Mouse (Mus musculus): Measurements from ENCODE around the gene Gcc2. TPM values are rescaled to one million over a fixed set of nuclear protein-coding genes. Genes with fewer than 3 reads are reported as not detected.
"Not testable (repeated sequence)": the region's sequence is repeated elsewhere in the genome, so short reads cannot be mapped to it uniquely, and the experiment has no call there.

The Gcc2 gene
- polyA plus RNA-seq, 1 experiment from 2014 or later, result 45.9 TPM

- H3K9ac ChIP-seq (replicated peaks; ENCODE audit: low read length), result no peak overlapping the region
- DNase-seq (ENCODE audit: low spot score), result no peak
- H3K27ac ChIP-seq (replicated peaks; ENCODE audit: low read depth, low read length), result no peak overlapping the region
- no peak overlapping the region for H3K4me2 ChIP-seq (ENCODE audit: low read depth, low read length)
- H3K4me3 ChIP-seq (ENCODE audit: low read depth, low read length), result no peak overlapping the region
- no peak for ATAC-seq (replicated peaks; ENCODE audit: insufficient number of reproducible peaks, low FRiP score, low TSS enrichment, low read depth)
- 0 out of 2 replicates have a peak, but pooled peaks cover 4% of the 10 kb centered on the region for H3K9me3 ChIP-seq (replicated peaks; ENCODE audit: control insufficient read depth, low read length)
- no peaks in the 10 kb centered on the region for H3K4me1 ChIP-seq (ENCODE audit: control insufficient read depth, insufficient read depth, low read length)
- H3K36me3 ChIP-seq (replicated peaks; ENCODE audit: control insufficient read depth, insufficient read depth, low read depth, low read length), result no peaks in the 10 kb centered on the region
- no peaks in the 10 kb centered on the region for H3K27me3 ChIP-seq (ENCODE audit: control insufficient read depth, insufficient read depth, low read length)
These were observed 40.8 kb upstream of the Gcc2 start for GRCm38 (mm10) chr10:58214497-58214896.

GRCm38 (mm10) chr10:58214934-58215333 lies 40.4 kb upstream of the Gcc2 start:
- WGBS, result 81% methylated on average over 5 of the region's 5 CpGs
- ATAC-seq (replicated peaks; ENCODE audit: insufficient number of reproducible peaks, low FRiP score, low TSS enrichment, low read depth) (no peak), DNase-seq (ENCODE audit: low spot score) (no peak)
- H3K27me3 ChIP-seq (ENCODE audit: control insufficient read depth, insufficient read depth, low read length), result no peaks in the 10 kb centered on the region
- no peaks in the 10 kb centered on the region for H3K4me1 ChIP-seq (ENCODE audit: control insufficient read depth, insufficient read depth, low read length)
- H3K9me3 ChIP-seq (replicated peaks; ENCODE audit: control insufficient read depth, low read length), result 0 out of 2 replicates have a peak, but pooled peaks cover 4% of the 10 kb centered on the region
- H3K9ac ChIP-seq (replicated peaks; ENCODE audit: low read length), result no peak overlapping the region
- no peak overlapping the region for H3K4me3 ChIP-seq (ENCODE audit: low read depth, low read length)
- H3K4me2 ChIP-seq (ENCODE audit: low read depth, low read length), result no peak overlapping the region
- H3K27ac ChIP-seq (replicated peaks; ENCODE audit: low read depth, low read length), result no peak overlapping the region
- H3K36me3 ChIP-seq (replicated peaks; ENCODE audit: control insufficient read depth, insufficient read depth, low read depth, low read length), result no peaks in the 10 kb centered on the region

GRCm38 (mm10) chr10:58215353-58215752 lies 39.9 kb upstream of the Gcc2 start:
- Histone ChIP-seq H3K36me3 (replicated peaks; ENCODE audit: control insufficient read depth, insufficient read depth, low read depth, low read length) (no peaks in the 10 kb centered on the region), H3K4me1 (ENCODE audit: control insufficient read depth, insufficient read depth, low read length) (no peaks in the 10 kb centered on the region), H3K4me3 (ENCODE audit: low read depth, low read length) (no peak overlapping the region), H3K9me3 (replicated peaks; ENCODE audit: control insufficient read depth, low read length) (0 out of 2 replicates have a peak, but pooled peaks cover 4% of the 10 kb centered on the region), H3K27ac (replicated peaks; ENCODE audit: low read depth, low read length) (no peak overlapping the region), H3K4me2 (ENCODE audit: low read depth, low read length) (no peak overlapping the region), H3K9ac (replicated peaks; ENCODE audit: low read length) (no peak overlapping the region), H3K27me3 (ENCODE audit: control insufficient read depth, insufficient read depth, low read length) (no peaks in the 10 kb centered on the region)
- 74% methylated on average over 1 of the region's 1 CpGs for WGBS
- no peak for DNase-seq (ENCODE audit: low spot score)
- ATAC-seq (replicated peaks; ENCODE audit: insufficient number of reproducible peaks, low FRiP score, low TSS enrichment, low read depth), result no peak

GRCm38 (mm10) chr10:58217366-58217765 lies 37.9 kb upstream of the Gcc2 start:
- DNase-seq (ENCODE audit: low spot score) (no peak), ATAC-seq (replicated peaks; ENCODE audit: insufficient number of reproducible peaks, low FRiP score, low TSS enrichment, low read depth) (no peak)
- H3K9ac ChIP-seq (replicated peaks; ENCODE audit: low read length), result no peak overlapping the region
- H3K4me1 ChIP-seq (ENCODE audit: control insufficient read depth, insufficient read depth, low read length), result no peaks in the 10 kb centered on the region
- no peak overlapping the region for H3K4me3 ChIP-seq (ENCODE audit: low read depth, low read length)
- H3K27ac ChIP-seq (replicated peaks; ENCODE audit: low read depth, low read length), result no peak overlapping the region
- WGBS, result 78% methylated on average over 3 of the region's 3 CpGs
- peaks cover 4% of the 10 kb centered on the region; the same call in 1 of the 2 replicates for H3K9me3 ChIP-seq (replicated peaks; ENCODE audit: control insufficient read depth, low read length)
- no peaks in the 10 kb centered on the region for H3K36me3 ChIP-seq (replicated peaks; ENCODE audit: control insufficient read depth, insufficient read depth, low read depth, low read length)
- no peaks in the 10 kb centered on the region for H3K27me3 ChIP-seq (ENCODE audit: control insufficient read depth, insufficient read depth, low read length)
- H3K4me2 ChIP-seq (ENCODE audit: low read depth, low read length), result no peak overlapping the region

GRCm38 (mm10) chr10:58220726-58221125 lies 34.6 kb upstream of the Gcc2 start:
- Histone ChIP-seq H3K27ac (replicated peaks; ENCODE audit: low read depth, low read length) (no peak overlapping the region), H3K36me3 (replicated peaks; ENCODE audit: control insufficient read depth, insufficient read depth, low read depth, low read length) (no peaks in the 10 kb centered on the region; the same call in 1 of the 2 replicates), H3K9ac (replicated peaks; ENCODE audit: low read length) (no peak overlapping the region), H3K9me3 (replicated peaks; ENCODE audit: control insufficient read depth, low read length) (peaks cover 4% of the 10 kb centered on the region; the same call in 1 of the 2 replicates), H3K4me2 (ENCODE audit: low read depth, low read length) (no peak overlapping the region), H3K4me3 (ENCODE audit: low read depth, low read length) (no peak overlapping the region), H3K27me3 (ENCODE audit: control insufficient read depth, insufficient read depth, low read length) (no peaks in the 10 kb centered on the region), H3K4me1 (ENCODE audit: control insufficient read depth, insufficient read depth, low read length) (no peaks in the 10 kb centered on the region)
- WGBS, result 84% methylated on average over 6 of the region's 6 CpGs
- DNase-seq (ENCODE audit: low spot score), result no peak
- no peak for ATAC-seq (replicated peaks; ENCODE audit: insufficient number of reproducible peaks, low FRiP score, low TSS enrichment, low read depth)

GRCm38 (mm10) chr10:58221571-58221970 lies 33.7 kb upstream of the Gcc2 start:
- WGBS, result 93% methylated on average over 2 of the region's 2 CpGs
- not testable (repeated sequence) for H3K36me3 ChIP-seq (replicated peaks; ENCODE audit: control insufficient read depth, insufficient read depth, low read depth, low read length); H3K4me1 ChIP-seq (ENCODE audit: control insufficient read depth, insufficient read depth, low read length); H3K4me3 ChIP-seq (ENCODE audit: low read depth, low read length); H3K4me2 ChIP-seq (ENCODE audit: low read depth, low read length); ATAC-seq (replicated peaks; ENCODE audit: insufficient number of reproducible peaks, low FRiP score, low TSS enrichment, low read depth); H3K9me3 ChIP-seq (replicated peaks; ENCODE audit: control insufficient read depth, low read length); H3K9ac ChIP-seq (replicated peaks; ENCODE audit: low read length); H3K27me3 ChIP-seq (ENCODE audit: control insufficient read depth, insufficient read depth, low read length); H3K27ac ChIP-seq (replicated peaks; ENCODE audit: low read depth, low read length); DNase-seq (ENCODE audit: low spot score)

- H3K4me2 ChIP-seq (ENCODE audit: low read depth, low read length); H3K36me3 ChIP-seq (replicated peaks; ENCODE audit: control insufficient read depth, insufficient read depth, low read depth, low read length); ATAC-seq (replicated peaks; ENCODE audit: insufficient number of reproducible peaks, low FRiP score, low TSS enrichment, low read depth); DNase-seq (ENCODE audit: low spot score); H3K9ac ChIP-seq (replicated peaks; ENCODE audit: low read length); H3K4me1 ChIP-seq (ENCODE audit: control insufficient read depth, insufficient read depth, low read length); H3K4me3 ChIP-seq (ENCODE audit: low read depth, low read length); H3K9me3 ChIP-seq (replicated peaks; ENCODE audit: control insufficient read depth, low read length); H3K27ac ChIP-seq (replicated peaks; ENCODE audit: low read depth, low read length); H3K27me3 ChIP-seq (ENCODE audit: control insufficient read depth, insufficient read depth, low read length): not testable (repeated sequence)
- WGBS, result 58% methylated on average over 2 of the region's 6 CpGs
These were observed 32.1 kb upstream of the Gcc2 start for GRCm38 (mm10) chr10:58223161-58223560.

- H3K9ac ChIP-seq (replicated peaks; ENCODE audit: low read length); H3K4me1 ChIP-seq (ENCODE audit: control insufficient read depth, insufficient read depth, low read length); H3K36me3 ChIP-seq (replicated peaks; ENCODE audit: control insufficient read depth, insufficient read depth, low read depth, low read length); H3K4me2 ChIP-seq (ENCODE audit: low read depth, low read length); H3K27me3 ChIP-seq (ENCODE audit: control insufficient read depth, insufficient read depth, low read length); H3K9me3 ChIP-seq (replicated peaks; ENCODE audit: control insufficient read depth, low read length); H3K27ac ChIP-seq (replicated peaks; ENCODE audit: low read depth, low read length); H3K4me3 ChIP-seq (ENCODE audit: low read depth, low read length); DNase-seq (ENCODE audit: low spot score); ATAC-seq (replicated peaks; ENCODE audit: insufficient number of reproducible peaks, low FRiP score, low TSS enrichment, low read depth): not testable (repeated sequence)
- 85% methylated on average over 28 of the region's 31 CpGs for WGBS
These were observed 31.1 kb upstream of the Gcc2 start for GRCm38 (mm10) chr10:58223972-58224805.
